Mouse (Mus musculus): ENCODE data around the gene Olfm4.

DNA sequence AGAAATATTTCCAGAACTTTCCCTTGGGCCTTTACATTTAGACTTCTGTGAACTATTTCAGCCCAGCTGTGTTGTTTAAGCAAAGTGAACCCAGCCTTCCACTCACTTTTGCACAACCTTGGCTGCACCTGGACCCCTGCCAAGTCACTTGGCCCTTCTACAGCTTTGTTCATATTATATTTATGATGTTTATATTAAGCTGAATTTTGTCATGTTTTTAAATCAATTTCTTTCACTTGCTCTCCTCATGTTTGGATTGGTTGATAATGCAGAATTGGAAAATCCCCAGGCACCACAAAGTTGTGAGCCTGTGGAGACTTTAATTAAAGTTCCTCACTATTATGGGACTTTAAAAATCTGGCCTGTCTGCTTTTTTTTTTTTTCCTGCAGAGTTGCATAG lies 32.2 kb downstream of the Olfm4 start:
- no peak for TF ChIP-seq CTCF (IDR thresholded peaks at IDR 0.05; ENCODE audit: control insufficient read depth, insufficient read depth, low read length)
- no peak for TF ChIP-seq POLR2A (IDR thresholded peaks at IDR 0.05; ENCODE audit: borderline replicate concordance, control insufficient read depth, low read depth, low read length)

Data from bone marrow, adult 2 months (tissue).